In the genomic region with DNA sequence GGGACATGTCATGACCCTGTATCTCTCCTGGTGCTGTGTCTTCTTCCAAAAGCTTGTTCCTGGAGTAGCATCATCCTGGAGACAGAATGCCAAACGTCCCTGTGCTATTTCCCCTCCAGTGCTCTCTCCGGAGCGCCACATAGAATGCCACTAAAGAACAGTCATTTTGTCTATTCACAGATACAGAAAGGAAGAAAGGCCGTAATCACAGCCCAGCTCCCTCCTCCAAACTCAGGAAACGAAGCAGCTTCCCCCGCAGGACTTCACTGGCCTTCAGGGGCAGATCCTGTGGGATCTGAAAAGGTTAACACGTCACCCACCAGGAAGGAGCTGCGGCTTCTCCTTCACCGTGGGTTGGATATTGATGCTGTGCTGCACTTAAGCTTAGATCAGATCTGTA, we compare ENCODE assay signal across 31 mouse cellular contexts.
"Had no signal": no experiment of that assay in that cellular context is flagged by ENCODE, and none has a peak within 500 bp of the region (broad histone marks: within the 10 kb centered on the region; RNA-seq: fewer than 3 reads in every experiment).

No protein-coding gene starts in this region.

- H3K27ac ChIP-seq: heart, embryonic 10.5 days; heart, embryonic 13.5 days; heart, embryonic 15.5 days; hindbrain, embryonic 10.5 days; hindbrain, embryonic 12.5 days; hindbrain, embryonic 13.5 days; hindbrain, embryonic 14.5 days; hindbrain, embryonic 15.5 days; hindbrain, postnatal 0 days; intestine, embryonic 15.5 days; kidney, embryonic 15.5 days; kidney, postnatal 0 days; layer of hippocampus, adult 2 months; left cerebral cortex, adult 2 months had no signal

- H3K36me3 ChIP-seq: heart, embryonic 10.5 days; heart, embryonic 12.5 days; heart, embryonic 13.5 days; heart, embryonic 15.5 days; hindbrain, embryonic 10.5 days; hindbrain, embryonic 12.5 days; hindbrain, embryonic 13.5 days; hindbrain, embryonic 15.5 days; intestine, embryonic 15.5 days; kidney, embryonic 15.5 days had no signal

- H3K27me3 ChIP-seq: heart, embryonic 12.5 days; heart, embryonic 13.5 days; heart, embryonic 15.5 days; hindbrain, embryonic 12.5 days; hindbrain, embryonic 13.5 days; hindbrain, embryonic 15.5 days; intestine, embryonic 15.5 days; kidney, embryonic 15.5 days had no signal

- H3K4me1 ChIP-seq: heart, embryonic 10.5 days; heart, embryonic 12.5 days; heart, embryonic 13.5 days; heart, embryonic 15.5 days; hindbrain, embryonic 10.5 days; hindbrain, embryonic 12.5 days; hindbrain, embryonic 15.5 days; intestine, embryonic 15.5 days had no signal

- DNase-seq: heart, postnatal 10 days; heart, postnatal 14 days; heart, postnatal 36 days; heart, postnatal 4 days; kidney, adult 11 months; kidney, adult 18-20 months; kidney, adult 2 months; kidney, adult 8-10 months; kidney, adult 9 months; kidney, postnatal 10 days; kidney, postnatal 14 days; kidney, postnatal 25 days; kidney, postnatal 36 days; kidney, postnatal 4 days; layer of hippocampus, adult 9-11 months; layer of hippocampus, postnatal 36 days had no signal

- H3K9ac ChIP-seq: heart, embryonic 12.5 days; heart, embryonic 13.5 days; heart, embryonic 15.5 days; hindbrain, embryonic 12.5 days; hindbrain, embryonic 13.5 days; hindbrain, embryonic 14.5 days; hindbrain, embryonic 15.5 days; intestine, embryonic 15.5 days; kidney, embryonic 15.5 days had no signal

- H3K4me3 ChIP-seq: heart, embryonic 10.5 days; heart, embryonic 12.5 days; heart, embryonic 13.5 days; heart, embryonic 15.5 days; hindbrain, embryonic 10.5 days; hindbrain, embryonic 12.5 days; hindbrain, embryonic 13.5 days; hindbrain, embryonic 15.5 days; intestine, embryonic 15.5 days; kidney, embryonic 15.5 days; layer of hippocampus, adult 2 months; left cerebral cortex, adult 2 months had no signal
